Mouse (Mus musculus) ES-E14 (cell line): ENCODE measurements around the gene Clint1.

Source experiments
- CHD2 ChIP-seq: IDR thresholded peaks from 2 replicates; pipeline ENCODE4 v1.6.1; 2014; ENCODE audit warnings: mild to moderate bottlenecking, low read depth, low read length, inconsistent platforms
- HCFC1 ChIP-seq: IDR thresholded peaks from 2 replicates; pipeline ENCODE4 v1.6.1; 2012; ENCODE audit warnings: low read length, inconsistent platforms, borderline replicate concordance; ENCODE audit not compliant: insufficient read depth
- ZC3H11A ChIP-seq: IDR thresholded peaks from 2 replicates; pipeline ENCODE4 v1.6.1; 2012; ENCODE audit warnings: low read depth, mild to moderate bottlenecking, inconsistent platforms, low read length, borderline replicate concordance

- TF ChIP-seq HCFC1 (no peak), ZC3H11A (no peak), CHD2 (no peak)
These were observed 2.0 kb upstream of the Clint1 start for GRCm38 (mm10) chr11:45849859-45850258.
